Mouse (Mus musculus): ENCODE results near the gene Washc4. TPM values are rescaled to one million over a fixed set of nuclear protein-coding genes. Genes with fewer than 3 reads are reported as not detected.

The Washc4 gene
- polyA plus RNA-seq, 1 experiment from 2014 or later = 37.2 TPM

DNA sequence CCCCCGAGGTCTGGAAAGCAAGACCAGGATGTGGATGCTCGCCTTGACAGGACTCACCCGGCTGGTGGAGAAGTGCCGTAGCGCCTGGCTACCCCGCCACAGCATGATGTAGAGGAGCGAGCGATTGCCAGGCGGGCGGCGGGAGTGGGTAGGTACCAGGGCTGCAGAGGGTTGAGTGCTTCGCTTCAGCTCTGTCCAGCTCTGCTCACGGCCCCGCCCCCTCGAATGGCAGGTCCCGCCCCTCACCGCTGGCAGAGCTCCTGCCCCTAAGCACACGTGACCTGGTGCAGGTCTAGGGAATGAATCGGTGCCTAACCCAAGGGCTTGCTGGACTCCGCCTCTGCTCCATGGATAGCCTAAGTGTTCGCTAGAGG is 9.7 kb upstream of the Washc4 start, which contains the start of gene Aldh1l2:
Gene Aldh1l2, minus strand, starts transcription at position 231 of the 374 bp plus-strand sequence.
- peak within 1 kb of the TSS; percentile 81 for H3K4me2 ChIP-seq (replicated peaks; ENCODE audit: low read depth, low read length)
- ATAC-seq (ENCODE audit: low FRiP score, low TSS enrichment) = peak; percentile 97
- no peaks in the 10 kb centered on the region for H3K9me3 ChIP-seq (ENCODE audit: low read length)
- 0% methylated on average over 21 of the region's 21 CpGs for WGBS
- H3K27ac ChIP-seq (ENCODE audit: low read length) = no peak within 1 kb of the TSS
- H3K9ac ChIP-seq (replicated peaks; ENCODE audit: low read length) = peak within 1 kb of the TSS; percentile 50
- peaks cover 12% of the 10 kb centered on the region; the same call in 1 of the 2 replicates for H3K4me1 ChIP-seq (ENCODE audit: insufficient read depth, low read length)
- H3K27me3 ChIP-seq (ENCODE audit: insufficient read depth, low read length) = peaks cover 3% of the 10 kb centered on the region; the same call in 1 of the 2 replicates
- peak within 1 kb of the TSS; percentile 47 for H3K4me3 ChIP-seq (ENCODE audit: low read length)
- H3K36me3 ChIP-seq (ENCODE audit: insufficient read depth, low read length) = no peaks in the 10 kb centered on the region

DNA sequence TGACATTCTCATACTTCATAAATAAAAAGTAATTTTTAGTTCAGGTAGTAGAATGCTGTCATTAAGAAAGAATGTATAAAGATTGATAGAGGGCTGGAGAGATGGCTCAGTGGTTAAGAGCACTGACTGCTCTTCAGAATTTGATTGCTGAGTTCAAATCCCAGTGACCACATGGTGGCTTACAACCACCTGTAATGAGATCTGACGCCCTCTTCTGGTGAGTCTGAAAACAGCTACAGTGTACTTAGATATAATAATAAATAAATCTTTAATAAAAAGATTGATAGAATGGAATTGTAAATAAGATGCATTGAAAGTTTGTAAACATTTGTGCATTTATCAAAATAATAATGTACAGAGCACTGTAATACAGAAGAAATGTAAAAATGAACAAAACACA is 7.1 kb upstream of the Washc4 start:
- H3K27ac ChIP-seq (ENCODE audit: low read length) = no peak overlapping the region
- 7% methylated on average over 1 of the region's 1 CpGs for WGBS
- H3K4me1 ChIP-seq (ENCODE audit: insufficient read depth, low read length) = peaks cover 12% of the 10 kb centered on the region; the same call in 1 of the 2 replicates
- ATAC-seq (ENCODE audit: low FRiP score, low TSS enrichment) = no peak
- peaks cover 3% of the 10 kb centered on the region; the same call in 1 of the 2 replicates for H3K27me3 ChIP-seq (ENCODE audit: insufficient read depth, low read length)
- no peak overlapping the region for H3K4me3 ChIP-seq (ENCODE audit: low read length)
- no peak overlapping the region for H3K9ac ChIP-seq (replicated peaks; ENCODE audit: low read length)
- no peaks in the 10 kb centered on the region for H3K36me3 ChIP-seq (ENCODE audit: insufficient read depth, low read length)
- H3K9me3 ChIP-seq (ENCODE audit: low read length) = no peaks in the 10 kb centered on the region
- H3K4me2 ChIP-seq (replicated peaks; ENCODE audit: low read depth, low read length) = no peak overlapping the region

DNA sequence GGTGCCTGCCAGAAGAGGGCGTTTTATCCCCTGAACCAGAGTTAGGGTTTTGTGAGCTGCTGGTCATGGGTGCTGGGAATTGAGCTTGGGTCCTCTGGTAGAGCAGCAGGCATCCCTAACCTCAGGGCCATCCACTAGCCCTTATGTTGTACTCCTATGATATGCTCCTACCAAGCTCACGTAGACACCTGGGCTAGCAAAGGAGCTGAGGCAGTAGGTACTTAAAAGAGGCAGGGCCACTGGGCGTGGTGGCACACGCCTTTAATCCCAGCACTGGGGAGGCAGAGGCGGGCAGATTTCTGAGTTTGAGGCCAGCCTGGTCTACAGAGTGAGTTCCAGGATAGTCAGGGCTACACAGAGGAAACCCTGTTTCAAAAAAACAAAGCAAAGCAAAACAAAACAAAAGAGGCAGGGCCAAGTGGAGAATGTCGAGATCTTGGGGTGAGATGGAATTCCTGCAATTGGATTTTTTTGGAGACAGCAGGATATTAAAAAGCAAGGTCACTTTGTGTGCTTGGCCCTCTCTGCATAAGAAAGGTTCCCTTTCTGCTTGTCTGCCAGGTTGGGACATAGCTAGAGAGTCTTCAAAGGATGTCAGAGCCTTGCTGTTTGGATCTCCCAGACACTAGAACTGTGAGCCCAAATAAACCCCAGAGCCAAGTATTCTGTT is 4.1 kb upstream of the Washc4 start:
- Histone ChIP-seq H3K4me1 (ENCODE audit: insufficient read depth, low read length) (peaks cover under 1% of the 10 kb centered on the region; the same call in 1 of the 2 replicates), H3K4me2 (replicated peaks; ENCODE audit: low read depth, low read length) (no peak overlapping the region), H3K27me3 (ENCODE audit: insufficient read depth, low read length) (no peaks in the 10 kb centered on the region), H3K36me3 (ENCODE audit: insufficient read depth, low read length) (no peaks in the 10 kb centered on the region), H3K9ac (replicated peaks; ENCODE audit: low read length) (no peak overlapping the region), H3K4me3 (ENCODE audit: low read length) (no peak overlapping the region), H3K27ac (ENCODE audit: low read length) (no peak overlapping the region), H3K9me3 (ENCODE audit: low read length) (no peaks in the 10 kb centered on the region)
- ATAC-seq (ENCODE audit: low FRiP score, low TSS enrichment) = no peak
- 80% methylated on average over 6 of the region's 6 CpGs for WGBS

DNA sequence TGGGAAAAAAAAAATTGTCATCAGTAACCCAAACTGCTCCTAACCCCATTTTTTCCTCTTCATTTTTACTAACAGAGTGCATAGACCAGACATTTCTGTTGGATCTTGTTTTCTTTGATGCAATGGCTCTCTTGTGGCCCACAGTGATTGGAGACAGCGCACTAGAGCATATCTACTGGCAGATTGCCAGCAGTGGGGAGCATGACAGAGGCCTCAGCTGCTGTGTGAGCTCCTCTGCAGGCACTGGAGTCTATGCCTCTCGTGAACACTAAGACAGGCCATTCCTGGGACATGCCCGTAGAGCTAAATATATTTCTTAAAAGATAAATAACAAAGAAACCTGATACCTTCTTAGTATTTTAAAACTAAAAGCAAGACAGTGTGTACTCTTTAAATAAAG is 3.5 kb upstream of the Washc4 start:
- no peak overlapping the region for H3K9ac ChIP-seq (replicated peaks; ENCODE audit: low read length)
- H3K4me1 ChIP-seq (ENCODE audit: insufficient read depth, low read length) = peaks cover 7% of the 10 kb centered on the region; the same call in 1 of the 2 replicates
- H3K27me3 ChIP-seq (ENCODE audit: insufficient read depth, low read length) = no peaks in the 10 kb centered on the region
- H3K9me3 ChIP-seq (ENCODE audit: low read length) = no peaks in the 10 kb centered on the region
- no peaks in the 10 kb centered on the region for H3K36me3 ChIP-seq (ENCODE audit: insufficient read depth, low read length)
- 23% methylated on average over 3 of the region's 3 CpGs for WGBS
- no peak overlapping the region for H3K4me2 ChIP-seq (replicated peaks; ENCODE audit: low read depth, low read length)
- ATAC-seq (ENCODE audit: low FRiP score, low TSS enrichment) = no peak
- H3K27ac ChIP-seq (ENCODE audit: low read length) = no peak overlapping the region
- H3K4me3 ChIP-seq (ENCODE audit: low read length) = no peak overlapping the region

DNA sequence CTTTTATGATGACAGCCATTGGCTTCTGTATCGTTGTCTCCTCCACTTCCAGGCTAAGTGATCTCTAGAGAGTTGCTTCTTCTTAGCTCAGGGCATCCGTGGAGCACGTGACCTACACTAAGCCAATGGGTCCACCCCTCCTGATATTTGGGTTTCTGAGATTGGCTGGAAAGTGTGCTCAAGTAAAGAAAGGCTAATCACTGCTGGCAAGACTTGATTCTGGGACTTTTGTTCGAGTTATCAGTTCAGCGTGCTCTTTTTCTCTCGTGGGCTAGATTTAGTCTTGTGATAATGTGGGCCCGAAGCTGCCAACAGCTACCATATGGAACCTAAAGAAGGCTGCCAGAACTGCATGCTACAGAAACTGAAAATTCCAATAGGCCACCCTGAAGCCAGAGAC is 1.3 kb upstream of the Washc4 start:
- H3K27ac ChIP-seq (ENCODE audit: low read length) = no peak overlapping the region
- ATAC-seq (ENCODE audit: low FRiP score, low TSS enrichment) = no peak

DNA sequence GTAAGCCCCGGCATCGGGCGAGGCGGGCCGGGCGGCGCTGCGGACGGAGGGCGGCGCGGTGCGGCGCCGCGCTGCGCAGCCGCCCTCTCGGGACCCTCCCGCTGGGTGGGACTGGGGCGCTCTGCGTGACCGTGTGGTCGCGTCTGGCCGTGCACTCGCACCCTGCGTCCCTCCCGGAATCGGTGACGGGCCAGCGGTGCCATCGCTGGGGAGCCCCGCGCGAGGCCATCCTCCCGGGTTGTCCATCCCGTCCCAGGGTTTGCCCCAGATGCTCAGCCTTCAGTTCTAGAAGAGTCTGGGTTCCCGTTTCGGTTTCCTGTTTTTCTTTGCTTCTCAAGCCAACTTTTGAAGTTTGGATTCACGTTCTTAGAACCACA is 539 bp downstream of the Washc4 start:
- WGBS = 0% methylated on average over 41 of the region's 41 CpGs
- Histone ChIP-seq H3K27ac (ENCODE audit: low read length) (peak overlapping the region; percentile 90), H3K4me2 (replicated peaks; ENCODE audit: low read depth, low read length) (peak overlapping the region; percentile 69), H3K36me3 (ENCODE audit: insufficient read depth, low read length) (no peaks in the 10 kb centered on the region; the same call in 1 of the 2 replicates), H3K4me3 (ENCODE audit: low read length) (peak overlapping the region; percentile 91), H3K27me3 (ENCODE audit: insufficient read depth, low read length) (no peaks in the 10 kb centered on the region), H3K9ac (replicated peaks; ENCODE audit: low read length) (peak overlapping the region; percentile 91), H3K4me1 (ENCODE audit: insufficient read depth, low read length) (peaks cover 13% of the 10 kb centered on the region), H3K9me3 (ENCODE audit: low read length) (no peaks in the 10 kb centered on the region)
- ATAC-seq (ENCODE audit: low FRiP score, low TSS enrichment) = peak; percentile 96

More for the DNA sequence above, 1.3 kb upstream of the Washc4 start:
- no peaks in the 10 kb centered on the region for H3K36me3 ChIP-seq (ENCODE audit: insufficient read depth, low read length)
- no peak overlapping the region for H3K9ac ChIP-seq (replicated peaks; ENCODE audit: low read length)
- no peak overlapping the region for H3K4me2 ChIP-seq (replicated peaks; ENCODE audit: low read depth, low read length)
- no peak overlapping the region for H3K4me3 ChIP-seq (ENCODE audit: low read length)
- peaks cover 13% of the 10 kb centered on the region for H3K4me1 ChIP-seq (ENCODE audit: insufficient read depth, low read length)
- H3K27me3 ChIP-seq (ENCODE audit: insufficient read depth, low read length) = no peaks in the 10 kb centered on the region
- WGBS = 86% methylated on average over 7 of the region's 7 CpGs
- H3K9me3 ChIP-seq (ENCODE audit: low read length) = no peaks in the 10 kb centered on the region

DNA sequence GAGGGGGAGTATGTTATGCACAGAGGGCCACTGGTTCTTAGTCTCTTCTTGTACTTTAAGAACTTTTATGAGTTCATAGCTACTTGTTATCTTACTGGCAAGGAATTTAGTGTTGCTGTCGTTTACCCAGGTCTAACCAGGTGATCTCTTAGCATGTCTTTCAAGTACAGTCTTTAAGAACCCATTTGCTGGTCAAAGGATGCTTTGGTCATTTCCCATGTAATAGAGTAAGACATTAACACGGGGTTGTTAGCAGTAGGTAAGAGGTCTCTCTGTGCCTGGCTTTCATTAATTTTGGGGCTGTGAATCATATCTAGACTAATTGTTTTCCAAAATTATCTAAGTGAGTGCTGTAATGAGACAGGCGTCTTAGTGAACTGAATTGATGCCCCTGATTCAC is 1.8 kb downstream of the Washc4 start:
- 57% methylated on average over 3 of the region's 3 CpGs for WGBS
- peaks cover 13% of the 10 kb centered on the region for H3K4me1 ChIP-seq (ENCODE audit: insufficient read depth, low read length)
- no peak overlapping the region for H3K9ac ChIP-seq (replicated peaks; ENCODE audit: low read length)
- H3K27ac ChIP-seq (ENCODE audit: low read length) = no peak overlapping the region
- H3K36me3 ChIP-seq (ENCODE audit: insufficient read depth, low read length) = peaks cover 9% of the 10 kb centered on the region
- no peaks in the 10 kb centered on the region for H3K9me3 ChIP-seq (ENCODE audit: low read length)
- ATAC-seq (ENCODE audit: low FRiP score, low TSS enrichment) = no peak
- no peaks in the 10 kb centered on the region for H3K27me3 ChIP-seq (ENCODE audit: insufficient read depth, low read length)
- H3K4me2 ChIP-seq (replicated peaks; ENCODE audit: low read depth, low read length) = peak overlapping the region; percentile 69
- H3K4me3 ChIP-seq (ENCODE audit: low read length) = no peak overlapping the region

DNA sequence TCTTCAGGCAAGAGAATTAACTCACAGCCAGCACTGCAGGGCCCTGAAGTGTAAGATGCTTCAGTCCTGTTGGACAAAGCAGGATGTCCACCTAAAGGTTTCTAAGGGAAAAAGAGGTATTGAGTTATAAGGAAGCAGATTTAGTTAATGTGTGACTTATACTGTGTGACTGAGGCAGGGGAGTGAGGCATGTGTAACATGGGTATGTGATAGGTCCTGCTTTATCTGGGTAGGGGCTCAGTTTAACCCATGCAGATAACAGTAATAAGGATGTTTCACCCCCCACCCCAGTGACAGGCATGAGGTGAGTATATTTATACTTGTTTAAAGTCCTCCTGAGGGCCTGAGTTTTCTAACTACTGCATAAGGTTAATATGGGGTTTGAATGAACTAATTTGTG is 19.5 kb downstream of the Washc4 start:
- H3K9me3 ChIP-seq (ENCODE audit: low read length) = no peaks in the 10 kb centered on the region
- no peak for ATAC-seq (ENCODE audit: low FRiP score, low TSS enrichment)
- H3K36me3 ChIP-seq (ENCODE audit: insufficient read depth, low read length) = peaks cover 64% of the 10 kb centered on the region
- no peaks in the 10 kb centered on the region for H3K4me1 ChIP-seq (ENCODE audit: insufficient read depth, low read length)
- H3K27me3 ChIP-seq (ENCODE audit: insufficient read depth, low read length) = no peaks in the 10 kb centered on the region
- no peak overlapping the region for H3K4me2 ChIP-seq (replicated peaks; ENCODE audit: low read depth, low read length)
- H3K4me3 ChIP-seq (ENCODE audit: low read length) = no peak overlapping the region
- no peak overlapping the region for H3K9ac ChIP-seq (replicated peaks; ENCODE audit: low read length)
- no peak overlapping the region for H3K27ac ChIP-seq (ENCODE audit: low read length)

DNA sequence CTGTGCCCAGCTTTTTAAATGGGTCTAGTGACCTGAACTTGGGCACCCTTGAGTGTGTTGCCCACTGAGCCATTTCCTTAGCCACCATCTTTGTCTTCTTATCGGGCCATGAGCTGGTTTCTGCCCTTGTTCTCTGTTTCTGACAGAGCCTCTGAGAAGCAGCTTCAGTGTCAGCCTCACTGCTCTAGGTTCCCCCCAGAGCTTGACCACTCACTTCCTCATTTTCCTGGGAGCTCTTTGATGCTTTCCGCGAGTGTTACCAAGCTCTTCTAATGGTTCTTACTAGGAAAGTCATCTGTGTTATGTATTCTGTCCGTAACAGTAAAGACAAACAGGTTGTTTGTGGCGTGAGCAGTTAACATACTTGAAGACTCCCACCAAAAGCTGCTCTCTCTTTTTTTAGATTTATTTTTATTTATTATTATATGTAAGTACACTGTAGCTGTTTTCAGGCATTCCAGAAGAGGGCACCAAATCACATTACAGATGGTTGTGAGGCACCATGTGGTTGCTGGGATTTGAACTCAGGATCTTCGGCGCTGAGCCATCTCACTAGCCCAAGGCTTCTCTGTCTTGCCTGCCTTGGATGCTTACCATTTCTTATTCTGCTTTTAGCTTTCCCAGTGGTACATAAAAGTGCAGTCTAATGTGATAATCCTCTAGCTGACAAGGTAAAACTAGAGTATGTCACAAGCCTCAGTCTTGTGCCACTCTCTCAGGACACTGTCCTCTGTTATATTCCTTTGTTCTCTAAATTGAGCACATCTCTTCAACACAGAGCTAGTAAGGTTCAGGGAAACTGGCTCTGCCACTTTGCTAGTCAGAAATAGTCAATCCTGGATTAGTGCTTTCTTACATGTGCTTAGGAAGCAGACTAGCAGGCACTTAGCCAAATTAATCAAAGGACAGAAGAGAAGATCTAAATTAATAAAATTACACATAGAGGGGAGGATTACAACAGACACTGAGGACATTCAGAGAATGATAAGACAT is 22.2 kb downstream of the Washc4 start:
- Histone ChIP-seq H3K9ac (replicated peaks; ENCODE audit: low read length) (no peak overlapping the region), H3K4me1 (ENCODE audit: insufficient read depth, low read length) (no peaks in the 10 kb centered on the region), H3K9me3 (ENCODE audit: low read length) (no peaks in the 10 kb centered on the region), H3K36me3 (ENCODE audit: insufficient read depth, low read length) (peaks cover 71% of the 10 kb centered on the region), H3K27ac (ENCODE audit: low read length) (no peak overlapping the region), H3K27me3 (ENCODE audit: insufficient read depth, low read length) (no peaks in the 10 kb centered on the region), H3K4me3 (ENCODE audit: low read length) (no peak overlapping the region), H3K4me2 (replicated peaks; ENCODE audit: low read depth, low read length) (no peak overlapping the region)
- no peak for ATAC-seq (ENCODE audit: low FRiP score, low TSS enrichment)
- WGBS = 94% methylated on average over 7 of the region's 7 CpGs

All from kidney, embryonic 16.5 days (tissue).